Mouse (Mus musculus) thymus, postnatal 25 days (tissue): ENCODE data around the gene Zfp239.

ENCODE experiments used
- DNase-seq: peaks from one replicate; pipeline ENCODE4 v3.0.0; 2022

The Zfp239 gene

DNA sequence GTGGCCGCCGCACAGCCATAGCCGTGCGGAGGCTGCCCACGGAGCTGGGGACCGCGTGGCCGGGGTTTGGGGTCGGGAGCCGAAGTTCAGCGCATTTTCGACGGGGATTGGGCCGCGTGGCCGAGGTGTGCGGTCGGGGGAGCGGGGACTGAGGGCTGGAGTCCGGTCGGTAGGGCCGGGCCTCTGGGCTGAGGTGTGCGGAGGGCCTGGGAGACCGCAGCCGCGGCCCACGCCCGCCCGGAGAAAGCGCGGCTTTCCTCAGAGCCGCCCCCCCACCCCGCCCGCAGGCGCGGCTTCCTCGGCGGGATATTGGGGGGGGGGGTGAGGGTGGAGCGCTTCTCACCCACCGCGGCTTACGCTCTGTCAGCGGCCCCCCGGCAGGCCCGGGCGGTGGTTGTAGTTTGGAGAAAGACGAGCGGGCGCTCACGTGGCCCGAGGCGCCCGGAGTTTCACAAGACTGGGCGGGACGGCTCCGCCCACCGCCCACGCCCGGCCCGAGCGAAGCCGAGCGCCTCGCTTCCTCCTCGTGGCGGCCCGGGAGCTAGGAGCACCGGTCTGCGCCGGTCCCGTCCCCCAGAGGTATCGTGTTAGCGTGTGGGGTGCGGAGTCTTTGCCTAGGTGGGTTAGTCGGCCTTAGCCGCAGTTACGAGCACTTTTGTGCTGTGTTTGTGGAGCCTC is 45.5 kb downstream of the Zfp239 start:
- DNase-seq = peak; percentile 88

DNA sequence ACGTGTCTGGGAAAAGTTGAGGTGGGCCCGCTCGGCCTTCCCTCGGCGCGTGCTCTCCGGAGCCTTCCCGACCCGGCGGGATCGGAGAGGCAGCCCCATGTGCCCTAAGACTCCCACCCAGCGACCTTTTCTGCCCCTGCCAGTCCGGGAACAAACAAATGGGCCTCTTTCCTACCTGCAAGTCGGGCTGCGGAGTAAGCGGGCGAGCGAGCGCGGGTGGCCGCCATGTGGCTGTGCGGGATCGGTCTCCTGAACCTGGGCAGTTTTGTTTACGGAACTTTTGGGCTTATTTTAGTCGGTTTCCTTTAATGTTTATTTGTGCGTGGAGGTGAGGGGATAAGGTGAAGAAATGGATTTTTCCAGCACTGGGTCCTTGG is 46.1 kb downstream of the Zfp239 start:
- DNase-seq = no peak

DNA sequence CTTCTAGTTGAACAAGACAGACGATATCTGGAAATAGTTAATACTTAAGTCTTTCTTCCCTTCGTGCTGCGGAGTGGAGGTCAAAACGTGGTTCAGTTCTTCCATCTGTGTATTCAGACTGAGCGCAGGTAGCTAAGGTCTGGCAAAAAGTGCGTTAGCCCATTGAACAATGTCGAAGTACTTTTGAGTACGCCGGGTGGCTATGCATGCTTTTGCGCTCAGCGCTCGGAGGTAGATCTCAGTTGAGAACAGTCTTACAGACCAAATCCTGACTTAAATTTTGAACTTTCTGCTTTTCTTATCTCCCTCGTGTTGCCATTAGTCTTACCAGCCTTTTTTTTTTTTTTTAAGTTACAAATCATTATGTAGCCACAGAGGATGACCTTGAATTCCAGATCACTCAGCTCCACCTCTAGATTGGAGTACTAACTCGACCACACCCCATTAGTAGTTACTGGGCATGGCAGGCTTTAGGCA is 46.6 kb downstream of the Zfp239 start:
- no peak for DNase-seq

DNA sequence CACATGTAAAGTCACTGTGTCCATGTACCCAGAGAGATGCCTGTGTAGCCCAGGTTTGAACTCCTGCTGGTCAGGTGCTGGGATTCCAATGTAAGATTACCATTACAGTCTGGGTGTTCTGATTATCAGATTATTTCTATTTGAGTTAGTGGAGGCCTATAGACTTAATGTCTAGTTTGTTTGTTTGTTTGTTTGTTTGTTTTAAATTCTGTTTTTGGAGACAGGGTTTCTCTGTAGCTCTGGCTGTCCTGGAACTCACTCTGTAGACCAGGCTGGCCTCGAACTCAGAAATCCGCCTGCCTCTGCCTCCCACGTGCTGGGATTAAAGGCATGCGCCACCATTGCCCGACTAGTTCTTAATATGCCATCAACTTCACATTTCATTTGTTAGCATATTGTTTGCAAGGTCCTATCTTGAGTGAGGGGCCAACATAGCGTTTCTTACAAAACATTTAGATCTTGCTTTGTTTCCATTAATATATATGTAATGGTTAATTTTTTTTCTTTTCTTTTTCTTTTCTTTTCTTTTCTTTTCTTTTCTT is 48.3 kb downstream of the Zfp239 start:
- no peak for DNase-seq

DNA sequence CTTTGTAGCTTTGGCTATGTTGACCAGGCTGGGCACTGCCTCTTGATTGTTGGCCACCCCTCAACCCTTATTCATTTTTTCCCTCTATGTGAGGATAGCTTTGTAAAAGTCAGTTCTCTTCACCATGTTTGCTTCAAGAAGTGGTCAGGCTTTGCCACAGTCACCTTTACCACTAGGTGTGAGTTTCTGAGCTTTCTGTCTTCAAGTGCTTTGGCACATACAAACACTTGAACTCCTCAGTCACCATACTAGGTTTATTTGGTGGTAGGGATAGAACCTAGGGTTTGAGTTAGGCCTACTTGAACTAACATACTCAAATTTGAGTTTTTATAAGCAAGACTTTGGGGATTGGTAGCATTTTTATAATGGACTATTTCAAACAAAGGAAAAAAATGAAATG is 52.6 kb downstream of the Zfp239 start:
- no peak for DNase-seq

DNA sequence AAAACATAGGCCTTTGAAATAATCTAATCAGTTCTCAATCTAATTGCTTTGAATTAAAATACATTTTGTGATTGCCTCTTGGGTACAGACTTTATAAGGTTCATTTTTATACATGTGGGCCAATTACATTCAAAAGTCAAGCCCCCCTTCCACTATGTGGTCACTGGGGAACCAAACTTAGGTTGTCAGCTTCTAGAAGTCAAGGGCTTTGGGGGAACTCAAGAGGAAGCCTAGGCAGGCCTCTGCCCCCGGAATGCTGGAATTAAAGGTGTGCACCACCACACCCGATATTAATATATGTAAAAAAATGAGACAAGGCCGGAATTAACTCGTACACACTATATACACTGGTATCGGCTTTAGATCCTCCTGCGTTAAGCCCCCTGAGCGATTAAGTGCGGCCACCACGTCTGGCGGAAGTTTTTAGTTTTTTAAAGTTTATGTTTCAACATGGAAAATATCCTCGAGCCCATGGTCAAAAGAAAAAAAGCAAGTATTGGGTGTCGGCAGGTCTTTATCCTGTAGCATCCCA is 54.4 kb downstream of the Zfp239 start:
- DNase-seq = no peak

DNA sequence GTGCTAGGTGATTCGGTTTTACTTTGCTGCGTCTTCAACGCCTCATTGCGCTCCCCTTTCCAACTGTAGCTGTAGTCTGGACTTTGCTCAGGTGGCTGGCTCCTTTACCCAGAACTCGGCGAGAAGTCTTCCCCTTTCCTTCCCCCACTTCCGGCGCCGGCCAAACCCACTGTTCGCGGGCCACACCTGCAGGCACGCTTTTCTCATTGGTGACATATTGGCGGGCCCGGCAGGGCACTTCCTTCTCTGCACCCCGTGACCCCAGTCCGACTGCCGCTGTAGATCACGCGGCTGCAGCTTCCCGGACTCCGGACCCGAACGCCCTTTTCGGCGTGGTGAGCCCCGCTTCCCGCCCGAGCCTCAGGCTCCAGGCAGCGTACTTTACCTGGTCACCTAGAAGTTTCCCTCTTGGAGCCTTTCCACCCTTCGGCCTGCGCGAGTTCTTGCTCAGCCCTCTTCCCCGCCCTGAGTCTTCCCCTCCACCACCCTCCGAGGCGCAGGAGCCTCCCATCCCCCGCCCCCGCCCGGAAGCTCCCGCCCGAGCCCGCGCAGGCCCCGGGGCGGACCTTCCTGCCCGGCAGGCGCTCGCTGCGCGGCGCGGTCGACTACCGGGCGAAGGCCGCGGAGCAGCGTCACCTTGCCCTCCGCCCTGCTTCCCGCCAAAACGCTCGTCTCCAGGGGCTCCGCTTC is 55.0 kb downstream of the Zfp239 start:
- DNase-seq = peak; percentile 92

DNA sequence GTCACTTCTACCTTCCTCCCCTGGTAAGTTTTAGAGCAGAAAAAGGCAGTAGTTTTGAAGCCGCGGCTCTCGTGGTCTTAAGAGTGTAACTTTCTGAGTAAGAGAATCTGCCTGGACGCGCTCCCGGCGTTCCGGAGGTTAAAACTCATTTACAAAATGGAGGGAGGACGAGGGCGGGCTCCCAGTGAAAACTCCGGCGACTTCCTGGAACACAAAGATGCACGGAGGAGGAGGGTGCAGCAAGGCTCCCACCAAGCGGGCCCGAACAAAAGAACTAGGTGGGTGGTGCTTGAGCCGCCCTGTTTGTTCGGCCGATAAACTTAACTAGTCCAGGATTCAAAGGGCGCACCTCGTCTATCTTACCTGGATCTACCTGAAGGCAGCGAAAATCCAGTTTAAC is 55.7 kb downstream of the Zfp239 start:
- DNase-seq = peak; percentile 81

DNA sequence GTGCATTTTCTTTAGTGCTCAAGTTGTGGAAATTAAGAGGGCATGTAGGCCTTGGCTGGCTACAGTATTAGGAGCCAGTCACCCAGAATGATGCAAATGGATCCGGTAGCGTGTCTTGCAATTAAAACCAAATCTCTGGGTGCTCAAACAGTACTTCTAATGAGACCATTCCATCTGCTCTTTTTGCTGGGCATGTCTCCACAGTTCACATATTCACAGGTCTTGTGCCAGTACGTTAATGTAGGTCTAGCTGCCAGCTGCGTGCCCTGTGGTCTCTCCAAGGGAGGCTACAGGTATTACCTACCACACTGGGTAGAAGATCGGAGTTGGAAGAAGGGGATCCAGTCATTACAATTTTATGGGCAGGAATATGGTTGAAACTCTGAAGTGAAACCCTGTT is 56.1 kb downstream of the Zfp239 start:
- no peak for DNase-seq

DNA sequence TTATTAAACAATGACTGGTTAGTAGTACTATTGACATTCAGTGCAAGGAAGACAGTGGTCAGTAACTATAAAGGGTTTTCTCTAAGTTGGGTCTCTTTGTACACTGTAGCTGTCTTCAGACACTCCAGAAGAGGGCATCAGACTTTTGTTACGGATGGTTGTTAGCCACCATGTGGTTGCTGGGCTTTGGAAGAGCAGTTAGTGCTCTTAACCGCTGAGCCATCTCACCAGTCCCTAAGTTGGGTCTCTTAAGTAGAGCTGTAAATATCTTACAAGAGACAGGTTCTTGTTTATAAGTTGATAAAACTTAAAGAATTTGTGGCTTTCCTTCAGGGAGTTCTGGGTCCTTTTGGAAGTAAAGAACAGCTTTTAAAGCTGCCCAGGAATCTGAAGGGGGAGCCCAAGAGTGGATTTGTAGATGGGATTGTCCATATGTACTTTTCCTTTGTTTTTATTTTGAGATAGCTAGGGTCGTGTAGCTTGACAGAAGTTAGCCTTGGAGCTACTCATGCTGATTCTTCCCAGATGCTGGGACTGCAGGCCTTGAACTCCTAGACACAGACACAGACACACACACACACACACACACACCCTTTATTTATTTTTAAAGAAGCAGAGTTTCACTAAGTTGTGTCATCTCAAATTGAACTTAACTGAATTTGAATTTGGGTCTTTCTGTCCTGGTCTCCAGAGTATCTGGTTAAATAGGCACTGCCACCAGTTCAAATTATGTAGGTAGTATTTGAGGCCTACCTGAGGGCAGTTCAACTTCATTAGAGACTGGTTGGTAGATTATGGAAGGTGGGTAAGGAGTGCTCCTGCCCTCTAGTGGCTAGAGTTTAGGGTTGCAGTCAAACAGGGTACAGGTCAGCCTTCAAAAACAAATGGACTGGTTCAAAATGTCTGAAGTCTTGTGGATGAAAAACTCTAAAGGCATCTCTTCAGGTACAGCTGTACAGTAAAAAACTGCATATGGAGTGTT is 59.0 kb downstream of the Zfp239 start:
- DNase-seq = peak; percentile 48

DNA sequence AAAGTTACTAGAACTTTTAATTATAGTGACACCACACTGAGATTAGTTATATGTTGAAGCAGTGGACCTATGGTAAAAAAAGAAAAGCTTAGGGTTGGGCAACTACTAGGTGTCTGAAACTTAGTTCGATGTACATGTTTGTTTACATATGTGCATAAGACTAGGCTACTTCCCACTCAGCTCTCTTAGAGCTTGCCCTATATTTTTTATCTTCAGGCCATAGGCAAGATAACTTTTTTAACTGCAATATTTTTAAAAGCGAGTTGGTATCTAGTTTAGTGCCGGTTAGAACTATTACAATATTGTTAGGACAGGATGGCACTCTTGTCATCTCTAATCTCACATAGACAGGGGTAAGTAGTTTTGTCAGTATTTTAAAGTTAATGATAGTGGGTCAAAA is 60.1 kb downstream of the Zfp239 start:
- DNase-seq = no peak
